Mouse (Mus musculus) kidney, adult 2 months (tissue): ENCODE results near the gene Tnfrsf13c.

Source experiments
- CTCF ChIP-seq: fragments of 200-500 bp; conservative IDR thresholded peaks from 2 replicates; pipeline ENCODE4 v1.5.1; 2011; ENCODE audit warnings: low read depth, mild to moderate bottlenecking, control low read depth, low read length, moderate library complexity, mixed read lengths; ENCODE audit not compliant: insufficient read depth, insufficient read length
- POLR2A ChIP-seq: fragments of 200-500 bp; IDR thresholded peaks from one replicate; pipeline ENCODE4 v1.6.1; 2011; ENCODE audit warnings: low read depth, low read length, control low read depth

DNA sequence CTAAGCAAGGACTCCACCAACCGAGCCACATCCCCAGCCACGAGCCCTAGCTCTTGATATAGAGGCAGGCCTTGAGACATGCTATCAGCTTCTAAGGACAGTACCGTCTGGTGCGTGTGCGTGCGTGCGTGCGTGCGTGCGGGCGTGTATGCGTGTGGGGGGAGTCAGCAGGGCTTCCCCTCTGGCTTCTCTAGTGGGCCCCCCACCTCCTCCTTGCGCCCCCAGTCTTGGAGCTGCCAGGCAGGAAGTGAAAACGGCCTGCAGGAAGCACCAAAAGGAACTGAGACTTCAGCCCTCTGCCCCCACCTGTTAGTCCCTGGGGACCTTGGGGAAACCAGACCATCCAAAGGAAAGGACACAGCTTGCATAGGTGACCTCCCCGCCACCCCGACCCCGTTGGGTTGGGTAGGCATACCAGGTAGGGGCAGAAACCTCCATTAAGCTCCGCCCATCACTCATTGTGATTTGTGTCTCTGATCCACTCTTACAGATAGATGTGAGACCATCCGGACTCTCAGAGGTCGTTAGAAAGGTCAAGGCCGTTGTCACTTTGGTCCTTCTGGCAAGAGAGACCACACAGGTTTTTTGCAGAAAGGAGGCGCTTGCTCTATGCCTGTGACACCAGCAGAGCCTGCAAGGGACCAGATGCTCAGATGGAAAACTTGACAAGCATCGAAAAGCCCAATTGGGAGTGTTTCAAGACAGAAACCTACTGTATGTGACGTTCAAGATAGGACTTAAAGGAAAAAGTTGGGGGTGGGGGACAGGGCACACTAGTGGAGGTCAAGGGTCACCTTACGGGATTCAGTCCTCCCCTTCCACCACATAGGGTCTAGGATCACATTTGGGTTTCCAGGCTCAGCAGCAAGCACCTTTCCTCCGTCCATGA is 5.1 kb downstream of the Tnfrsf13c start:
- no peak for TF ChIP-seq POLR2A
- TF ChIP-seq CTCF = no peak
